Mouse (Mus musculus) liver, embryonic 13.5 days (tissue): ENCODE measurements at regions not wholly inside any gene's neighbourhood (a gene's known extent, or its start where the extent isn't known, plus 50 kb on each side); places are given as distances from the start of the nearest gene placed in this dataset.

ENCODE experiments used
- ATAC-seq: fragments of 200-750 bp; cut with Nextera tagmentation; 2 replicates; pipeline ENCODE4 v1.8.0; 2017; ENCODE audit warnings: low read depth, mild to moderate bottlenecking, moderate number of reproducible peaks, moderate library complexity
- DNase-seq: peaks from one replicate; pipeline ENCODE4 v3.0.0; 2022
- H3K27ac ChIP-seq: fragments of 300-500 bp; sonication (generic); 2 replicates; pipeline ENCODE4 v1.5.1; 2015; ENCODE audit warnings: moderate library complexity, mild to moderate bottlenecking, inconsistent platforms
- H3K27me3 ChIP-seq: fragments of 300-500 bp; sonication (generic); 2 replicates; pipeline ENCODE4 v1.6.1; 2015; ENCODE audit warnings: mild to moderate bottlenecking, inconsistent platforms
- H3K36me3 ChIP-seq: fragments of 300-500 bp; sonication (generic); 2 replicates; pipeline ENCODE4 v1.6.1; 2015; ENCODE audit warnings: mild to moderate bottlenecking, inconsistent platforms
- H3K4me1 ChIP-seq: fragments of 300-500 bp; sonication (generic); replicated peaks from 2 replicates; pipeline ENCODE4 v1.6.1; 2015; ENCODE audit warnings: inconsistent platforms
- H3K4me2 ChIP-seq: fragments of 300-500 bp; sonication (generic); 2 replicates; pipeline ENCODE4 v1.6.1; 2015; ENCODE audit warnings: inconsistent platforms, mild to moderate bottlenecking, moderate library complexity
- H3K4me3 ChIP-seq: fragments of 300-500 bp; sonication (generic); replicated peaks from 2 replicates; pipeline ENCODE4 v1.5.1; 2015; ENCODE audit warnings: mild to moderate bottlenecking, inconsistent platforms
- H3K9ac ChIP-seq: fragments of 300-500 bp; sonication (generic); 2 replicates; pipeline ENCODE4 v1.6.1; 2015; ENCODE audit warnings: mild to moderate bottlenecking, inconsistent platforms
- H3K9me3 ChIP-seq: fragments of 300-500 bp; sonication (generic); replicated peaks from 2 replicates; pipeline ENCODE4 v1.6.1; 2016; ENCODE audit warnings: inconsistent platforms
- WGBS: fragments of 180-500 bp; shearing (Covaris S2); methylation state at CpG from one replicate; pipeline ENCODE4 v1.1.7; 2015; ENCODE audit not compliant: insufficient replicate concordance; 5-methylcytosine and 5-hydroxymethylcytosine counted together

- Histone ChIP-seq H3K4me1 (no peaks in the 10 kb centered on the region), H3K36me3 (no peaks in the 10 kb centered on the region), H3K9me3 (no peaks in the 10 kb centered on the region), H3K4me2 (no peak overlapping the region), H3K9ac (no peak overlapping the region), H3K4me3 (no peak overlapping the region), H3K27me3 (no peaks in the 10 kb centered on the region), H3K27ac (peak overlapping the region; percentile 13; the same call in 1 of the 2 replicates)
- DNase-seq = no peak
- 44% methylated on average over 2 of the region's 2 CpGs for WGBS
- no peak for ATAC-seq
These were observed 230.8 kb downstream of the Gsdmc2 start for GRCm38 (mm10) chr15:63614191-63614590.

GRCm38 (mm10) chr15:63613120-63613519, 231.9 kb downstream of the Gsdmc2 start:
- H3K4me2 ChIP-seq = no peak overlapping the region
- H3K36me3 ChIP-seq = no peaks in the 10 kb centered on the region
- no peaks in the 10 kb centered on the region for H3K9me3 ChIP-seq
- 50% methylated on average over 1 of the region's 1 CpGs for WGBS
- no peak overlapping the region for H3K9ac ChIP-seq
- ATAC-seq (no peak), DNase-seq (no peak)
- no peaks in the 10 kb centered on the region for H3K4me1 ChIP-seq
- H3K27me3 ChIP-seq = no peaks in the 10 kb centered on the region
- no peak overlapping the region for H3K4me3 ChIP-seq
- H3K27ac ChIP-seq = no peak overlapping the region

GRCm38 (mm10) chr15:63611161-63611560, 233.8 kb downstream of the Gsdmc2 start:
- H3K4me2 ChIP-seq = no peak overlapping the region
- WGBS = 22% methylated on average over 3 of the region's 3 CpGs
- no peaks in the 10 kb centered on the region for H3K27me3 ChIP-seq
- DNase-seq (no peak), ATAC-seq (no peak)
- no peak overlapping the region for H3K4me3 ChIP-seq
- no peaks in the 10 kb centered on the region for H3K9me3 ChIP-seq
- H3K27ac ChIP-seq = no peak overlapping the region
- H3K4me1 ChIP-seq = no peaks in the 10 kb centered on the region
- no peaks in the 10 kb centered on the region for H3K36me3 ChIP-seq
- H3K9ac ChIP-seq = no peak overlapping the region

GRCm38 (mm10) chr15:63603100-63603714, 241.8 kb downstream of the Gsdmc2 start:
- Histone ChIP-seq H3K4me1 (no peaks in the 10 kb centered on the region), H3K9ac (no peak overlapping the region), H3K9me3 (no peaks in the 10 kb centered on the region), H3K27me3 (no peaks in the 10 kb centered on the region), H3K27ac (no peak overlapping the region), H3K4me2 (no peak overlapping the region), H3K4me3 (no peak overlapping the region), H3K36me3 (no peaks in the 10 kb centered on the region)
- ATAC-seq (no peak), DNase-seq (no peak)
- WGBS = 51% methylated on average over 8 of the region's 8 CpGs

GRCm38 (mm10) chr15:63601543-63601942, 243.4 kb downstream of the Gsdmc2 start:
- DNase-seq (peak; percentile 8), ATAC-seq (no peak)
- H3K4me3 ChIP-seq = no peak overlapping the region
- no peaks in the 10 kb centered on the region for H3K27me3 ChIP-seq
- no peak overlapping the region for H3K9ac ChIP-seq
- H3K4me2 ChIP-seq = no peak overlapping the region
- no peaks in the 10 kb centered on the region for H3K36me3 ChIP-seq
- 25% methylated on average over 5 of the region's 5 CpGs for WGBS
- H3K4me1 ChIP-seq = no peaks in the 10 kb centered on the region
- H3K27ac ChIP-seq = no peak overlapping the region
- H3K9me3 ChIP-seq = no peaks in the 10 kb centered on the region

GRCm38 (mm10) chr15:63592758-63593463, 252.1 kb downstream of the Gsdmc2 start:
- DNase-seq = no peak
- H3K9ac ChIP-seq = no peak overlapping the region
- ATAC-seq = no peak
- H3K9me3 ChIP-seq = no peaks in the 10 kb centered on the region
- no peak overlapping the region for H3K27ac ChIP-seq
- H3K4me3 ChIP-seq = no peak overlapping the region
- 44% methylated on average over 5 of the region's 5 CpGs for WGBS
- H3K36me3 ChIP-seq = no peaks in the 10 kb centered on the region
- no peaks in the 10 kb centered on the region for H3K27me3 ChIP-seq
- no peak overlapping the region for H3K4me2 ChIP-seq
- H3K4me1 ChIP-seq = no peaks in the 10 kb centered on the region

- Histone ChIP-seq H3K27ac (no peak overlapping the region), H3K9ac (no peak overlapping the region), H3K36me3 (no peaks in the 10 kb centered on the region), H3K4me3 (no peak overlapping the region), H3K27me3 (no peaks in the 10 kb centered on the region), H3K4me1 (no peaks in the 10 kb centered on the region), H3K9me3 (no peaks in the 10 kb centered on the region), H3K4me2 (no peak overlapping the region)
- ATAC-seq (no peak), DNase-seq (no peak)
- WGBS = 31% methylated on average over 2 of the region's 2 CpGs
These were observed 285.7 kb downstream of the Gsdmc2 start for GRCm38 (mm10) chr15:63559293-63559692.

- Histone ChIP-seq H3K27ac (no peak overlapping the region), H3K4me1 (no peaks in the 10 kb centered on the region), H3K9ac (no peak overlapping the region), H3K36me3 (no peaks in the 10 kb centered on the region), H3K9me3 (no peaks in the 10 kb centered on the region), H3K27me3 (no peaks in the 10 kb centered on the region), H3K4me2 (no peak overlapping the region), H3K4me3 (no peak overlapping the region)
- ATAC-seq = no peak
- no peak for DNase-seq
- WGBS = 64% methylated on average over 1 of the region's 1 CpGs
These were observed 286.3 kb downstream of the Gsdmc2 start for GRCm38 (mm10) chr15:63558691-63559090.

- Histone ChIP-seq H3K27me3 (no peaks in the 10 kb centered on the region), H3K9me3 (no peaks in the 10 kb centered on the region), H3K36me3 (no peaks in the 10 kb centered on the region), H3K27ac (no peak overlapping the region), H3K9ac (no peak overlapping the region), H3K4me3 (no peak overlapping the region), H3K4me2 (no peak overlapping the region), H3K4me1 (no peaks in the 10 kb centered on the region)
- 64% methylated on average over 3 of the region's 3 CpGs for WGBS
- DNase-seq (no peak), ATAC-seq (no peak)
These were observed 287.2 kb downstream of the Gsdmc2 start for GRCm38 (mm10) chr15:63557816-63558215.

GRCm38 (mm10) chr15:63553597-63553996, 291.4 kb downstream of the Gsdmc2 start:
- Histone ChIP-seq H3K4me2 (no peak overlapping the region), H3K4me1 (no peaks in the 10 kb centered on the region), H3K9ac (no peak overlapping the region), H3K27me3 (no peaks in the 10 kb centered on the region), H3K36me3 (no peaks in the 10 kb centered on the region), H3K27ac (no peak overlapping the region), H3K4me3 (no peak overlapping the region), H3K9me3 (no peaks in the 10 kb centered on the region)
- no peak for DNase-seq
- no peak for ATAC-seq
- WGBS = 70% methylated on average over 5 of the region's 5 CpGs

- H3K36me3 ChIP-seq = no peaks in the 10 kb centered on the region
- no peak overlapping the region for H3K4me3 ChIP-seq
- no peak overlapping the region for H3K9ac ChIP-seq
- DNase-seq (no peak), ATAC-seq (no peak)
- no peaks in the 10 kb centered on the region for H3K4me1 ChIP-seq
- H3K27ac ChIP-seq = no peak overlapping the region
- 69% methylated on average over 12 of the region's 12 CpGs for WGBS
- H3K9me3 ChIP-seq = no peaks in the 10 kb centered on the region
- no peak overlapping the region for H3K4me2 ChIP-seq
- H3K27me3 ChIP-seq = no peaks in the 10 kb centered on the region
These were observed 312.5 kb downstream of the Gsdmc2 start for GRCm38 (mm10) chr15:63532337-63533055.
